Mouse (Mus musculus) embryonic facial prominence, embryonic 12.5 days (tissue): ENCODE data around the gene Map2k5. TPM values are rescaled to one million over a fixed set of nuclear protein-coding genes. Genes with fewer than 3 reads are reported as not detected.

ENCODE experiments used
- ATAC-seq: fragments of 200-750 bp; cut with Nextera tagmentation; 2 replicates; pipeline ENCODE4 v1.8.0; 2017; ENCODE audit not compliant: insufficient number of reproducible peaks, insufficient read depth, low FRiP score, low TSS enrichment
- H3K27ac ChIP-seq: fragments of 300-500 bp; sonication (generic); 2 replicates; pipeline ENCODE4 v1.5.1; 2016; ENCODE audit warnings: mild to moderate bottlenecking
- H3K27me3 ChIP-seq: fragments of 300-500 bp; sonication (generic); 2 replicates; pipeline ENCODE4 v1.6.1; 2016; ENCODE audit warnings: mild to moderate bottlenecking, moderate library complexity
- H3K36me3 ChIP-seq: fragments of 300-500 bp; sonication (generic); 2 replicates; pipeline ENCODE4 v1.6.1; 2016; ENCODE audit warnings: mild to moderate bottlenecking
- H3K4me1 ChIP-seq: fragments of 300-500 bp; sonication (generic); 2 replicates; pipeline ENCODE4 v1.6.1; 2016
- H3K4me2 ChIP-seq: fragments of 300-500 bp; sonication (generic); replicated peaks from 2 replicates; pipeline ENCODE4 v1.6.1; 2016; ENCODE audit warnings: mild to moderate bottlenecking, moderate library complexity
- H3K4me3 ChIP-seq: fragments of 300-500 bp; sonication (generic); 2 replicates; pipeline ENCODE4 v1.5.1; 2016; ENCODE audit warnings: mild to moderate bottlenecking
- H3K9ac ChIP-seq: fragments of 300-500 bp; sonication (generic); 2 replicates; pipeline ENCODE4 v1.6.1; 2016; ENCODE audit warnings: mild to moderate bottlenecking, moderate library complexity
- H3K9me3 ChIP-seq: fragments of 300-500 bp; sonication (generic); 2 replicates; pipeline ENCODE4 v1.6.1; 2016; ENCODE audit warnings: mild to moderate bottlenecking, moderate library complexity
- WGBS: fragments of 180-500 bp; shearing (Covaris S2); methylation state at CpG from one replicate; pipeline ENCODE4 v1.1.7; 2016; 5-methylcytosine and 5-hydroxymethylcytosine counted together
- polyA plus RNA-seq: library from polyadenylated mRNA; unstranded; fragments of >200 nt; fragmentation: Nextera tagmentation; extraction: Ambion mirVana; gene quantifications from 2 replicates; pipeline ENCODE4 v1.2.1, GENCODE M21; 2016

Gene Map2k5
- polyA plus RNA-seq, 1 experiment from 2014 or later = 43.7 TPM

- no peaks in the 10 kb centered on the region for H3K27me3 ChIP-seq
- no peak overlapping the region for H3K9ac ChIP-seq
- H3K4me1 ChIP-seq = no peaks in the 10 kb centered on the region; the same call in 1 of the 2 replicates
- H3K4me2 ChIP-seq = no peak overlapping the region
- no peak overlapping the region for H3K4me3 ChIP-seq
- whole genome bisulfite sequencing = 62% methylated on average over 5 of the region's 5 CpGs
- H3K27ac ChIP-seq = no peak overlapping the region
- no peaks in the 10 kb centered on the region for H3K36me3 ChIP-seq
- H3K9me3 ChIP-seq = no peaks in the 10 kb centered on the region
- no peak for ATAC-seq
Measured at GRCm38 (mm10) chr9:63118385-63118784, 259.3 kb downstream of the Map2k5 start.

Other genes starting within 250 kb of the Map2k5 start
- 0.24 and 0.35 TPM in 2 replicates for gene Skor1, start 228.9 kb downstream of the Map2k5 start, polyA plus RNA-seq
- 36.8 and 38.8 TPM in 2 replicates for gene 2300009A05Rik, start 21.3 kb upstream of the Map2k5 start, polyA plus RNA-seq
- gene Iqch, start 224.6 kb upstream of the Map2k5 start, polyA plus RNA-seq = 0.08 and 0.14 TPM in 2 replicates
- gene Aagab, start 224.8 kb upstream of the Map2k5 start, polyA plus RNA-seq = 28.7 and 28.9 TPM in 2 replicates